In genomic region chr15:99703676-99704040, GRCm38 (mm10) we compare ENCODE assay signal across 9 mouse cellular contexts. TPM values are rescaled to one million over a fixed set of nuclear protein-coding genes. Genes with fewer than 3 reads are reported as not detected.
A peak's percentile ranks its signal among the peaks of the same experiment; 100 is the strongest.
DNase-seq lines count a peak whose midpoint lies in the region; ATAC-seq lines count a peak whose summit lies in the region.
"Had no signal": no experiment of that assay in that cellular context is flagged by ENCODE, and none has a peak within 500 bp of the region (broad histone marks: within the 10 kb centered on the region; RNA-seq: fewer than 3 reads in every experiment).

No protein-coding gene starts in this region.

- H3K4me1 ChIP-seq in heart, embryonic 15.5 days (replicated peaks) = peaks cover 52% of the 10 kb centered on the region
- H3K4me1 ChIP-seq in embryonic facial prominence, embryonic 11.5 days (ENCODE audit: control insufficient read depth, insufficient read depth, low read length) = no peaks in the 10 kb centered on the region; the same call in none of the 2 replicates
- H3K4me1 ChIP-seq in hindbrain, embryonic 12.5 days = peaks cover 29% of the 10 kb centered on the region
- H3K4me1 ChIP-seq in midbrain, embryonic 16.5 days (ENCODE audit: control insufficient read depth, insufficient read depth, low read length) = peaks cover 24% of the 10 kb centered on the region

- peak overlapping the region; percentile 77 for H3K4me2 ChIP-seq in heart, embryonic 15.5 days
- peak overlapping the region; percentile 29 for H3K4me2 ChIP-seq in embryonic facial prominence, embryonic 11.5 days (ENCODE audit: low read depth, low read length)
- peak overlapping the region; percentile 89 for H3K4me2 ChIP-seq in hindbrain, embryonic 12.5 days (replicated peaks)
- H3K4me2 ChIP-seq in midbrain, embryonic 16.5 days (ENCODE audit: low read length) = peak overlapping the region; percentile 99

- peak overlapping the region; percentile 100 for H3K27ac ChIP-seq in heart, embryonic 15.5 days
- no peak overlapping the region for H3K27ac ChIP-seq in embryonic facial prominence, embryonic 11.5 days (replicated peaks; ENCODE audit: low read depth, low read length)
- peak overlapping the region; percentile 99 for H3K27ac ChIP-seq in hindbrain, embryonic 12.5 days
- H3K27ac ChIP-seq in midbrain, embryonic 16.5 days (ENCODE audit: low read length) = peak overlapping the region; percentile 93; the same call in 1 of the 2 replicates

- peak overlapping the region; percentile 32; the same call in 1 of the 2 replicates for H3K4me3 ChIP-seq in heart, embryonic 15.5 days
- H3K4me3 ChIP-seq in embryonic facial prominence, embryonic 11.5 days (ENCODE audit: low read depth, low read length) = 0 out of 2 replicates have a peak overlapping the region, but pooled peaks have one; percentile 8
- H3K4me3 ChIP-seq in hindbrain, embryonic 12.5 days = peak overlapping the region; percentile 85
- peak overlapping the region; percentile 65 for H3K4me3 ChIP-seq in midbrain, embryonic 16.5 days (ENCODE audit: low read depth, low read length)

- H3K9me3 ChIP-seq in heart, embryonic 15.5 days (replicated peaks) = no peaks in the 10 kb centered on the region
- H3K9me3 ChIP-seq in embryonic facial prominence, embryonic 11.5 days (replicated peaks; ENCODE audit: control insufficient read depth, low read length) = no peaks in the 10 kb centered on the region
- no peaks in the 10 kb centered on the region for H3K9me3 ChIP-seq in hindbrain, embryonic 12.5 days (replicated peaks)
- no peaks in the 10 kb centered on the region for H3K9me3 ChIP-seq in midbrain, embryonic 16.5 days (replicated peaks; ENCODE audit: control insufficient read depth, low read length, poor library complexity, severe bottlenecking)

- ATAC-seq in heart, embryonic 15.5 days (replicated peaks; ENCODE audit: insufficient number of reproducible peaks, insufficient read depth, low FRiP score, low read depth) = no peak
- ATAC-seq in embryonic facial prominence, embryonic 11.5 days (replicated peaks; ENCODE audit: insufficient number of reproducible peaks, low FRiP score, low TSS enrichment, low read depth) = no peak
- no peak for ATAC-seq in hindbrain, embryonic 12.5 days (ENCODE audit: low FRiP score)
- ATAC-seq in midbrain, embryonic 16.5 days = no peak

- peak overlapping the region; percentile 44; the same call in 1 of the 2 replicates for H3K9ac ChIP-seq in heart, embryonic 15.5 days
- peak overlapping the region; percentile 34 for H3K9ac ChIP-seq in embryonic facial prominence, embryonic 11.5 days (replicated peaks; ENCODE audit: low read length)
- peak overlapping the region; percentile 95 for H3K9ac ChIP-seq in hindbrain, embryonic 12.5 days
- H3K9ac ChIP-seq in midbrain, embryonic 16.5 days (ENCODE audit: low read depth, low read length) = peak overlapping the region; percentile 88

- H3K27me3 ChIP-seq in heart, embryonic 15.5 days = peaks cover 1% of the 10 kb centered on the region
- H3K27me3 ChIP-seq in embryonic facial prominence, embryonic 11.5 days (ENCODE audit: control insufficient read depth, insufficient read depth, low read length) = no peaks in the 10 kb centered on the region
- no peaks in the 10 kb centered on the region for H3K27me3 ChIP-seq in hindbrain, embryonic 12.5 days
- H3K27me3 ChIP-seq in midbrain, embryonic 16.5 days (ENCODE audit: control insufficient read depth, insufficient read depth, low read depth, low read length) = no peaks in the 10 kb centered on the region

- peaks cover 30% of the 10 kb centered on the region for H3K36me3 ChIP-seq in heart, embryonic 15.5 days
- H3K36me3 ChIP-seq in embryonic facial prominence, embryonic 11.5 days (replicated peaks; ENCODE audit: control insufficient read depth, insufficient read depth, low read depth, low read length) = peaks cover 21% of the 10 kb centered on the region
- H3K36me3 ChIP-seq in hindbrain, embryonic 12.5 days = peaks cover 54% of the 10 kb centered on the region
- peaks cover 29% of the 10 kb centered on the region for H3K36me3 ChIP-seq in midbrain, embryonic 16.5 days (ENCODE audit: control insufficient read depth, insufficient read depth, low read length)

- intact Hi-C loops in heart, postnatal 25 days (cut with DNase I) = loop anchor here (2.0 kb wide), 1 partner anchor 69 kb away; the partner anchor contains the start of gene Cers5

- no peak for DNase-seq in heart, postnatal 25 days (ENCODE audit: low spot score)
- no peak for DNase-seq in embryonic facial prominence, embryonic 11.5 days (ENCODE audit: low spot score)
- no peak for DNase-seq in embryo, embryonic 10.5 days (ENCODE audit: low spot score)
- DNase-seq in thymus, adult 18-20 months = no peak
- no peak for DNase-seq in spleen, postnatal 10 days (ENCODE audit: low spot score in 2 of 2)

- 58% methylated on average over 5 of the region's 5 CpGs for WGBS in heart, embryonic 15.5 days
- 62% methylated on average over 5 of the region's 5 CpGs for WGBS in embryonic facial prominence, embryonic 11.5 days
- WGBS in hindbrain, embryonic 12.5 days = 57% methylated on average over 5 of the region's 5 CpGs
- 53% methylated on average over 5 of the region's 5 CpGs for WGBS in midbrain, embryonic 16.5 days

RNA-seq across cellular contexts. Expression of gene Gm17349, which starts 1.6 kb away (rescaled TPM):
- polyA plus RNA-seq in heart, embryonic 15.5 days (2015; fragmentation: Nextera tagmentation; extraction: Ambion mirVana) = not detected in 2 replicates
- 1 to 10 TPM; 2.8 to 4.2 TPM for total RNA-seq in heart, postnatal 25 days (2021)
- not detected in 2 replicates for polyA plus RNA-seq in embryonic facial prominence, embryonic 11.5 days (2014; fragmentation: Nextera tagmentation; extraction: Ambion mirVana)
- polyA plus RNA-seq in hindbrain, embryonic 12.5 days (2016; fragmentation: Nextera tagmentation; extraction: Ambion mirVana) = not detected in 2 replicates
- not detected in 2 replicates for polyA plus RNA-seq in midbrain, embryonic 16.5 days (2015; fragmentation: Nextera tagmentation; extraction: Ambion mirVana)
- polyA plus RNA-seq: testis, adult 2 months had no signal

RNA-seq across cellular contexts. Expression of gene Smarcd1, which starts 1.7 kb away (rescaled TPM):
- 17.7 and 24.7 TPM in 2 replicates for polyA plus RNA-seq in heart, embryonic 15.5 days (2015; fragmentation: Nextera tagmentation; extraction: Ambion mirVana)
- total RNA-seq in heart, postnatal 25 days (2021) = 10 to 100 TPM; 23.5 to 25.3 TPM
- polyA plus RNA-seq in embryonic facial prominence, embryonic 11.5 days (2014; fragmentation: Nextera tagmentation; extraction: Ambion mirVana) = 66.8 and 81.1 TPM in 2 replicates
- 123 and 141 TPM in 2 replicates for polyA plus RNA-seq in hindbrain, embryonic 12.5 days (2016; fragmentation: Nextera tagmentation; extraction: Ambion mirVana)
- 86.0 and 110 TPM in 2 replicates for polyA plus RNA-seq in midbrain, embryonic 16.5 days (2015; fragmentation: Nextera tagmentation; extraction: Ambion mirVana)

RNA-seq across cellular contexts. Expression of gene Gpd1, which starts 13.7 kb away (rescaled TPM):
- 1.6 and 2.2 TPM in 2 replicates for polyA plus RNA-seq in heart, embryonic 15.5 days (2015; fragmentation: Nextera tagmentation; extraction: Ambion mirVana)
- total RNA-seq in heart, postnatal 25 days (2021) = 10 to 100 TPM; 54.1 to 67.6 TPM
- 0.10 and 0.18 TPM in 2 replicates for polyA plus RNA-seq in embryonic facial prominence, embryonic 11.5 days (2014; fragmentation: Nextera tagmentation; extraction: Ambion mirVana)
- 0.69 and 0.92 TPM in 2 replicates for polyA plus RNA-seq in hindbrain, embryonic 12.5 days (2016; fragmentation: Nextera tagmentation; extraction: Ambion mirVana)
- polyA plus RNA-seq in midbrain, embryonic 16.5 days (2015; fragmentation: Nextera tagmentation; extraction: Ambion mirVana) = 1.4 and 1.7 TPM in 2 replicates

RNA-seq across cellular contexts. Expression of gene Cox14, which starts 21.8 kb away (rescaled TPM):
- 185 and 187 TPM in 2 replicates for polyA plus RNA-seq in heart, embryonic 15.5 days (2015; fragmentation: Nextera tagmentation; extraction: Ambion mirVana)
- 100 to 1,000 TPM; 227 to 229 TPM for total RNA-seq in heart, postnatal 25 days (2021)
- 122 and 152 TPM in 2 replicates for polyA plus RNA-seq in embryonic facial prominence, embryonic 11.5 days (2014; fragmentation: Nextera tagmentation; extraction: Ambion mirVana)
- 152 and 156 TPM in 2 replicates for polyA plus RNA-seq in hindbrain, embryonic 12.5 days (2016; fragmentation: Nextera tagmentation; extraction: Ambion mirVana)
- 142 and 164 TPM in 2 replicates for polyA plus RNA-seq in midbrain, embryonic 16.5 days (2015; fragmentation: Nextera tagmentation; extraction: Ambion mirVana)

RNA-seq across cellular contexts. Expression of gene Asic1, which starts 33.5 kb away (rescaled TPM):
- 1.4 and 2.4 TPM in 2 replicates for polyA plus RNA-seq in heart, embryonic 15.5 days (2015; fragmentation: Nextera tagmentation; extraction: Ambion mirVana)
- total RNA-seq in heart, postnatal 25 days (2021) = under 1 TPM; 0.48 to 0.55 TPM
- polyA plus RNA-seq in embryonic facial prominence, embryonic 11.5 days (2014; fragmentation: Nextera tagmentation; extraction: Ambion mirVana) = 2.6 and 4.1 TPM in 2 replicates
- 48.6 and 61.6 TPM in 2 replicates for polyA plus RNA-seq in hindbrain, embryonic 12.5 days (2016; fragmentation: Nextera tagmentation; extraction: Ambion mirVana)
- polyA plus RNA-seq in midbrain, embryonic 16.5 days (2015; fragmentation: Nextera tagmentation; extraction: Ambion mirVana) = 47.9 and 53.9 TPM in 2 replicates

Comparison
In these comparisons a context has a peak if more than half of its experiments do, and no peak if none do; other contexts are left out.
1. H3K4me2 ChIP-seq: peak in every context shown above with its lines; median percentile 99 in midbrain, embryonic 16.5 days; 89 in hindbrain, embryonic 12.5 days; 77 in heart, embryonic 15.5 days; 29 in embryonic facial prominence, embryonic 11.5 days.
2. H3K4me3 ChIP-seq: peak in every context shown above with its lines; median percentile 85 in hindbrain, embryonic 12.5 days; 65 in midbrain, embryonic 16.5 days; 32 in heart, embryonic 15.5 days; 8 in embryonic facial prominence, embryonic 11.5 days.
3. H3K9ac ChIP-seq: peak in every context shown above with its lines; median percentile 95 in hindbrain, embryonic 12.5 days; 88 in midbrain, embryonic 16.5 days; 44 in heart, embryonic 15.5 days; 34 in embryonic facial prominence, embryonic 11.5 days.